Mouse (Mus musculus) CH12.LX (cell line): Measurements from ENCODE around the gene Cdk2ap1.
A peak's percentile ranks its signal among the peaks of the same experiment; 100 is the strongest.

Experiments
- CHD1 ChIP-seq: IDR thresholded peaks from 2 replicates; pipeline ENCODE4 v1.6.1; 2012; ENCODE audit warnings: low read depth, low read length, improper control_type of control experiment, inconsistent platforms
- CTCF ChIP-seq, 2 experiments: IDR thresholded peaks in 1 of 2; conservative IDR thresholded peaks in 1 of 2; 2 replicates each; pipeline ENCODE4 v1.5.1; 2011 to 2012; ENCODE audit warnings: low read depth in 2 of 2, low read length in 2 of 2, improper control_type of control experiment in 1 of 2, inconsistent platforms in 1 of 2, mild to moderate bottlenecking in 1 of 2, moderate library complexity in 1 of 2
- ETS1 ChIP-seq: conservative IDR thresholded peaks from 2 replicates; pipeline ENCODE4 v1.6.1; 2012; ENCODE audit warnings: low read depth, mild to moderate bottlenecking, inconsistent platforms, low read length, improper control_type of control experiment, moderate library complexity
- POLR2A ChIP-seq: IDR thresholded peaks from 2 replicates; pipeline ENCODE4 v1.6.1; 2011; ENCODE audit warnings: low read depth, mild to moderate bottlenecking, improper control_type of control experiment, low read length

- TF ChIP-seq CTCF (conservative IDR thresholded peaks at IDR 0.05 in 1 of 2, IDR thresholded peaks at IDR 0.05 in 1 of 2; ENCODE audit: low read depth in 2 of 2, low read length in 2 of 2): peak; percentile 31 to 56; a peak in 2 of 4 replicates
- TF ChIP-seq POLR2A: no peak
- no peak for TF ChIP-seq CHD1
- TF ChIP-seq ETS1: no peak
Observed at GRCm38 (mm10) chr5:124387932-124388331, 25.1 kb upstream of the Cdk2ap1 start.
